Mouse (Mus musculus): Measurements from ENCODE around the gene Gm10220. TPM values are rescaled to one million over a fixed set of nuclear protein-coding genes. Genes with fewer than 3 reads are reported as not detected.
"Not testable (repeated sequence)": the region's sequence is repeated elsewhere in the genome, so short reads cannot be mapped to it uniquely, and the experiment has no call there.

Gm10220 gene
- polyA plus RNA-seq (2011; ENCODE audit: insufficient read depth, insufficient read length, low replicate concordance, missing spikeins) = not detected in 2 replicates

GRCm38 (mm10) chr5:26121321-26121720, at the start of gene Gm10220:
TSS of gene Gm10220 (minus strand) at chr5:26121421.
- H3K4me1 ChIP-seq (ENCODE audit: control insufficient read depth, insufficient read depth, low read length) = not testable (repeated sequence)

GRCm38 (mm10) chr5:26169855-26170254, 48.6 kb upstream of the Gm10220 start:
- no peak for TF ChIP-seq CTCF (IDR thresholded peaks at IDR 0.05; ENCODE audit: control insufficient read depth, insufficient read depth, low read length)
- TF ChIP-seq POLR2A (IDR thresholded peaks at IDR 0.05; ENCODE audit: borderline replicate concordance, control insufficient read depth, low read depth, low read length) = no peak
- Histone ChIP-seq H3K4me1 (ENCODE audit: control insufficient read depth, insufficient read depth, low read length) (no peaks in the 10 kb centered on the region), H3K27ac (ENCODE audit: control insufficient read depth, insufficient read depth, low read depth, low read length, poor library complexity) (no peak overlapping the region), H3K4me3 (replicated peaks; ENCODE audit: control insufficient read depth, low read depth, low read length) (no peak overlapping the region)
- 52% methylated on average over 1 of the region's 1 CpGs for WGBS

More at GRCm38 (mm10) chr5:26121321-26121720, at the start of gene Gm10220:
- WGBS = no CpG with 5 or more reads among the region's 3 CpGs
- not testable (repeated sequence) for H3K4me3 ChIP-seq (replicated peaks; ENCODE audit: control insufficient read depth, low read depth, low read length); H3K27ac ChIP-seq (ENCODE audit: control insufficient read depth, insufficient read depth, low read depth, low read length, poor library complexity)

GRCm38 (mm10) chr5:26165791-26166165, 44.6 kb upstream of the Gm10220 start:
- no peak overlapping the region for H3K4me3 ChIP-seq (replicated peaks; ENCODE audit: control insufficient read depth, low read depth, low read length)
- TF ChIP-seq POLR2A (IDR thresholded peaks at IDR 0.05; ENCODE audit: borderline replicate concordance, control insufficient read depth, low read depth, low read length) = no peak
- no peak for TF ChIP-seq CTCF (IDR thresholded peaks at IDR 0.05; ENCODE audit: control insufficient read depth, insufficient read depth, low read length)
- no peak overlapping the region for H3K27ac ChIP-seq (ENCODE audit: control insufficient read depth, insufficient read depth, low read depth, low read length, poor library complexity)
- no peaks in the 10 kb centered on the region for H3K4me1 ChIP-seq (ENCODE audit: control insufficient read depth, insufficient read depth, low read length)
- WGBS = 85% methylated on average over 5 of the region's 5 CpGs

- 68% methylated on average over 8 of the region's 8 CpGs for WGBS
- no peak overlapping the region for H3K27ac ChIP-seq (ENCODE audit: control insufficient read depth, insufficient read depth, low read depth, low read length, poor library complexity)
Observed at GRCm38 (mm10) chr5:26165036-26165790, 44.0 kb upstream of the Gm10220 start.

GRCm38 (mm10) chr5:26157396-26158170, 36.4 kb upstream of the Gm10220 start:
- WGBS = 70% methylated on average over 10 of the region's 10 CpGs
- Histone ChIP-seq H3K27ac (ENCODE audit: control insufficient read depth, insufficient read depth, low read depth, low read length, poor library complexity) (no peak overlapping the region), H3K4me1 (ENCODE audit: control insufficient read depth, insufficient read depth, low read length) (no peaks in the 10 kb centered on the region), H3K4me3 (replicated peaks; ENCODE audit: control insufficient read depth, low read depth, low read length) (no peak overlapping the region)
- TF ChIP-seq CTCF (IDR thresholded peaks at IDR 0.05; ENCODE audit: control insufficient read depth, insufficient read depth, low read length) (no peak), POLR2A (IDR thresholded peaks at IDR 0.05; ENCODE audit: borderline replicate concordance, control insufficient read depth, low read depth, low read length) (no peak)

More at GRCm38 (mm10) chr5:26165036-26165790, 44.0 kb upstream of the Gm10220 start:
- Histone ChIP-seq H3K4me3 (replicated peaks; ENCODE audit: control insufficient read depth, low read depth, low read length) (no peak overlapping the region), H3K4me1 (ENCODE audit: control insufficient read depth, insufficient read depth, low read length) (no peaks in the 10 kb centered on the region)
- no peak for TF ChIP-seq POLR2A (IDR thresholded peaks at IDR 0.05; ENCODE audit: borderline replicate concordance, control insufficient read depth, low read depth, low read length)
- no peak for TF ChIP-seq CTCF (IDR thresholded peaks at IDR 0.05; ENCODE audit: control insufficient read depth, insufficient read depth, low read length)

- TF ChIP-seq POLR2A (IDR thresholded peaks at IDR 0.05; ENCODE audit: borderline replicate concordance, control insufficient read depth, low read depth, low read length) = no peak
- TF ChIP-seq CTCF (IDR thresholded peaks at IDR 0.05; ENCODE audit: control insufficient read depth, insufficient read depth, low read length) = no peak
- Histone ChIP-seq H3K27ac (ENCODE audit: control insufficient read depth, insufficient read depth, low read depth, low read length, poor library complexity) (no peak overlapping the region), H3K4me3 (replicated peaks; ENCODE audit: control insufficient read depth, low read depth, low read length) (no peak overlapping the region), H3K4me1 (ENCODE audit: control insufficient read depth, insufficient read depth, low read length) (no peaks in the 10 kb centered on the region)
- WGBS = 78% methylated on average over 6 of the region's 6 CpGs
Observed at GRCm38 (mm10) chr5:26142891-26143290, 21.7 kb upstream of the Gm10220 start.

GRCm38 (mm10) chr5:26105262-26105661, 16.0 kb downstream of the Gm10220 start, which contains the start of gene 5031410I06Rik:
TSS of gene 5031410I06Rik (minus strand) at chr5:26105362.
- not testable (repeated sequence) for H3K27ac ChIP-seq (ENCODE audit: control insufficient read depth, insufficient read depth, low read depth, low read length, poor library complexity); H3K4me3 ChIP-seq (replicated peaks; ENCODE audit: control insufficient read depth, low read depth, low read length); H3K4me1 ChIP-seq (ENCODE audit: control insufficient read depth, insufficient read depth, low read length)
- no CpG with 5 or more reads among the region's 3 CpGs for WGBS

GRCm38 (mm10) chr5:26089191-26089590, 32.0 kb downstream of the Gm10220 start, which contains the start of gene Gm10471:
TSS of gene Gm10471 (minus strand) at chr5:26089291.
- H3K27ac ChIP-seq (ENCODE audit: control insufficient read depth, insufficient read depth, low read depth, low read length, poor library complexity); H3K4me1 ChIP-seq (ENCODE audit: control insufficient read depth, insufficient read depth, low read length); H3K4me3 ChIP-seq (replicated peaks; ENCODE audit: control insufficient read depth, low read depth, low read length): not testable (repeated sequence)
- WGBS = 55% methylated on average over 1 of the region's 1 CpGs

GRCm38 (mm10) chr5:26079023-26079422, 42.2 kb downstream of the Gm10220 start:
- H3K4me1 ChIP-seq (ENCODE audit: control insufficient read depth, insufficient read depth, low read length); H3K4me3 ChIP-seq (replicated peaks; ENCODE audit: control insufficient read depth, low read depth, low read length); H3K27ac ChIP-seq (ENCODE audit: control insufficient read depth, insufficient read depth, low read depth, low read length, poor library complexity): not testable (repeated sequence)
